Mouse (Mus musculus): ENCODE results near the gene Cntn2. TPM values are rescaled to one million over a fixed set of nuclear protein-coding genes. Genes with fewer than 3 reads are reported as not detected.

The Cntn2 gene
- polyA plus RNA-seq, 1 experiment from 2014 or later: 37.5 TPM

- Histone ChIP-seq H3K4me1 (no peaks in the 10 kb centered on the region), H3K4me2 (no peak overlapping the region), H3K4me3 (replicated peaks) (no peak overlapping the region), H3K9me3 (no peaks in the 10 kb centered on the region), H3K27ac (no peak overlapping the region), H3K27me3 (no peaks in the 10 kb centered on the region), H3K9ac (no peak overlapping the region), H3K36me3 (replicated peaks) (peaks cover 24% of the 10 kb centered on the region)
- ATAC-seq (ENCODE audit: low FRiP score): no peak
Measured at GRCm38 (mm10) chr1:132468926-132469325, 74.1 kb downstream of the Cntn2 start.

- H3K27me3 ChIP-seq: no peaks in the 10 kb centered on the region
- 84% methylated on average over 5 of the region's 5 CpGs for WGBS
- ATAC-seq (ENCODE audit: low FRiP score): no peak
- H3K27ac ChIP-seq: no peak overlapping the region
- H3K4me3 ChIP-seq (replicated peaks): no peak overlapping the region
- H3K9me3 ChIP-seq: no peaks in the 10 kb centered on the region
- H3K9ac ChIP-seq: no peak overlapping the region
- H3K4me1 ChIP-seq: no peaks in the 10 kb centered on the region
- H3K36me3 ChIP-seq (replicated peaks): peaks cover 54% of the 10 kb centered on the region
- no peak overlapping the region for H3K4me2 ChIP-seq
Measured at GRCm38 (mm10) chr1:132464651-132465050, 78.4 kb downstream of the Cntn2 start.

Other genes with a start within 250 kb of the Cntn2 start
- 1.7 TPM in 2 replicates for gene Klhdc8a, start 244.6 kb downstream of the Cntn2 start, polyA plus RNA-seq (2016; fragmentation: Nextera tagmentation; extraction: Ambion mirVana)
- 49.9 and 54.0 TPM in 2 replicates for gene Nuak2, start 227.1 kb downstream of the Cntn2 start, polyA plus RNA-seq (2016; fragmentation: Nextera tagmentation; extraction: Ambion mirVana)
- 24.0 and 26.9 TPM in 2 replicates for gene Tmcc2, start 152.0 kb downstream of the Cntn2 start, polyA plus RNA-seq (2016; fragmentation: Nextera tagmentation; extraction: Ambion mirVana)
- gene Dstyk, start 125.7 kb downstream of the Cntn2 start, polyA plus RNA-seq (2016; fragmentation: Nextera tagmentation; extraction: Ambion mirVana): 14.7 and 16.1 TPM in 2 replicates
- 63.3 and 67.3 TPM in 2 replicates for gene Rbbp5, start 65.9 kb downstream of the Cntn2 start, polyA plus RNA-seq (2016; fragmentation: Nextera tagmentation; extraction: Ambion mirVana)
- 1.4 and 1.6 TPM in 2 replicates for gene Tmem81, start 37.0 kb downstream of the Cntn2 start, polyA plus RNA-seq (2016; fragmentation: Nextera tagmentation; extraction: Ambion mirVana)
- gene Nfasc, start 198.5 kb upstream of the Cntn2 start, polyA plus RNA-seq (2016; fragmentation: Nextera tagmentation; extraction: Ambion mirVana): 31.9 and 35.5 TPM in 2 replicates